Mouse (Mus musculus) spleen, postnatal 4 days (tissue): ENCODE results near the gene Naa80.
"Not testable (repeated sequence)": the region's sequence is repeated elsewhere in the genome, so short reads cannot be mapped to it uniquely, and the experiment has no call there.

Experiments used
- DNase-seq, 2 experiments: peaks; one replicate each; pipeline ENCODE4 v3.0.0; 2022; ENCODE audit warnings: low spot score in 2 of 2

Gene Naa80

DNA sequence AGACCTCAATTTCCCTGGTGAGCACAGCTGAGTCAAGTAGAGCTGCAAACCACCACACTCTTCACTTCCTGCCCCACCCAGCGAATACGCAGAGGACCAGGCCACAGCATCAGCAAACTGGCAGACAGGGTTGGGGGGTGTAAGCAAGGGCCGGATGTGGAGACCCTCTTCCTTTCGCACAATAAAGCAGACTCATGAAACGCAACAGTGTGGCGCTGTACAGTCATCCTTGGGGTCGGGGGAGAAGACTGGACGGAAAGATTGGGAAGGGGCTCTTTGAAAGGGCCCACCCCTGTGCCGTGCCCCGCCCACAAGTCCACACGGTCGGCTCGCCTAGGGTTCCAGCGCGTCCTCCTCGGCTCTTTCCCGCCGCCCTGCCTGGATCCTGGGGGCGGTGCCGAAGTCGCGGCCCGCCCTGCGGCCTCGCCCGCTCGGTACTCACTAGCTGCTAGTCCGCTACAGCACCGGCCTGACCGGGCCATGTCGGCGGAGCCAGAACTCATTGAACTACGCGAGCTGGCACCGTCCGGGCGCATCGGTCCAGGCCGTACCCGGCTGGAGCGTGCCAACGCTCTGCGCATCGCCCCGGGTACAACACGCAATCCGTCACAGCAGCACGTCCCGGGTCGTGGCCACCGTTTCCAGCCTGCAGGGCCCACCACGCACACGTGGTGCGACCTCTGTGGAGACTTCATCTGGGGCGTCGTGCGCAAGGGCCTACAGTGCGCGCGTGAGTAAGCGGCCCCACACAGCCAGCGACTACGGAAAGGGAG, 27.4 kb upstream of the Naa80 start, which contains the start of gene Rassf1:
Gene Rassf1 (plus strand): TSS at position 439 of the 773 bp plus-strand sequence.
- DNase-seq, result peak; percentile 66 to 86

- no peak for DNase-seq
These were observed 26.8 kb upstream of the Naa80 start for GRCm38 (mm10) chr9:107551890-107552355.

GRCm38 (mm10) chr9:107552690-107553393, 25.8 kb upstream of the Naa80 start:
- DNase-seq, result no peak

GRCm38 (mm10) chr9:107553541-107554318, 25.0 kb upstream of the Naa80 start:
- peak in 1 of 2 experiments; percentile 81 for DNase-seq

DNA sequence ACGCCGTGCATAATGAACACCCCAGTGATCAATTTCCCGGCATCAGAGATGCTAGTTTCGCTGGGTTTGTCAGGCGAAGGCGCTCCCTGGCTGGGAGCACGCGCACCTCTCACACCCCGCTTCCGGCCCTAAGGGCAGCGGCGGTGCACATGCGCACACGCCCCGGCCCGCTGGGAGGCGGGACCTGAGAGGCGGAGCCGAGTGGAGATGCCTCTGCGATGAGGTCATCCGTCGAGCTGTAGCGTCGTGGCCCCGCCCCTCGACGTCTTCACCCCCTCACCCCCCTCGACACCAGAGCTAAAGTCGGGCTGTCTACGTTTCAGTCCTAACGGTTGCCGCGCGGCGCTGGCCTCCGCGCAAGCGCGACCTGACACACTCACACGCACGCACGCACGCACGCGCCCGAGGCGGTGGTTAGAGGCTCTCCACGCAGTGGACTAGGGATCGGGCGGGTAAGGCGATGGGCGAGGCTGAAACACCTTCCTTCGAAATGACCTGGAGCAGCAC, 24.3 kb upstream of the Naa80 start:
- DNase-seq, result peak; percentile 95 to 96

- DNase-seq, result peak in 1 of 2 experiments; percentile 55
These were observed 23.6 kb upstream of the Naa80 start for GRCm38 (mm10) chr9:107555031-107555457.

DNA sequence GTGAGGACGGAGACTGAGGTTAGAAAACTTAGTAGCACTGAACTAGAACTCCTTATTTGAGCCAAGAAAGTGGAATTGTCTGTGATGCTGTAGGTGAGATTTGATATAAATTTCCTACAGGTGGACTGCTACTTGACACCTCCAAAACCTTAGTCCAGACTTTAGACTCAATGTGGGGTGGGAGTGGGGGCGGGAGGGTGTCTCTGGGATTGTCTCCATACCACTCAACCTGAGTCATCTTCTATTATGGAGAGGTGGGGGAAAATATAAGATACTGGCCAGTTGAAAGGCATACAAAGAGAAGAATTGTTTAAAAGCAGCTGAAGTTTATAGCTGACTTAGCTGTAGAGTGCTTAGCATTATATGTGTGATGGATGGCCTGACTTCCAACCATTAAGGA, 23.0 kb upstream of the Naa80 start:
- DNase-seq, result no peak

DNA sequence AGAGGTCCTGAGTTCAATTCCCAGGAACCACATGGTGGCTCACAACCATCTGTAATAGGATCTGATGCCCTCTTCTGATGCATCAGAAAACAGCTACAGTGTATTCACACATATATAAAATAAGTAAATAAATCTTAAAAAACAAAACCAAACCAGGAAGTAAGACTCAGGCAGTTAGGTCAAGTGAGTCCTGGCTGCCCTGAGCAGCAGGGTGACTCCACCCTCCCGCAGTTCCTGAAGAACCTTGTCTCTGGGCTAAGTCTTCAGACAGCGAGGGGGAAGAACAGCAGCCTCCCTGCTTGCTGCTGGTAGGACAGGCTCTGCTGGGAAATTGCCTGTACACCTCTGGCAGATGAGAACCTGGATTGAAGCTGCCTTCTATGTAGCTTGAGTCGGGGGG, 22.3 kb upstream of the Naa80 start:
- DNase-seq, result no peak

- DNase-seq, result peak; percentile 92 to 96
These were observed 15.6 kb upstream of the Naa80 start, which contains the start of gene Tusc2 for GRCm38 (mm10) chr9:107563029-107563581. Gene Tusc2 (plus strand): TSS chr9:107563255.

- DNase-seq, result not testable (repeated sequence)
These were observed 13.1 kb upstream of the Naa80 start for GRCm38 (mm10) chr9:107565556-107565955.

DNA sequence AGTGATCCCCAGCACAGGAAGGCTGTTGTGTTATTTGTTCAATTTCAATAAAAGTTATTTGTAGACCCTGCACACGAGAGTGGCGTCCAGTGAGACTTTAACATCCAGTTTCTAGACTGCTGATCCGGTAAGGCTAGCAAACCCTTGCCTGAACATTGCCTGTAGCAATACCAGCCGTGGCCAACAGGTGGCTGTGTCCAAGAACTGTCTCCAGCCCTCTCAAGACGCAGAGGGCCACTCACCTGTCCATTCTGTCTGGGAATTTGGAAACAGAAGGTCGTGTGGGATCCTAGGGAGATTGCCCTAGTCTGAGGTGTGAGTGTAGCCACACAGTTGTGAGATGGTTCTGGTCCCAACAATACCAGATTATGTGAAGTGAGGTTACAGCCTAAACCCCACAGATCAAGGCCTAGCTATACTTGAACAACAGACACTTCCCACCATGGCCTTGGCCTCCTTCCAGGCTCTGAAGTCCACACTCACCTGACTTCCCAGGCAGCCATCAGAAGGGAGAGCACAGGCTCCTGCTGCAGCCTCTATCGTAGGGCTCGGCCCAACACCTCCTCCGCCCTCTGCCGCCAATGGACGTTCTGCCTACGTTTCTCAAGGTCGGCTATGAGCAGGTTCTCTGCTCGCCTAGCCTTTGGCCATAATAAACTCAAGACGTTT, 12.5 kb upstream of the Naa80 start:
- peak; percentile 89 to 97 for DNase-seq

DNA sequence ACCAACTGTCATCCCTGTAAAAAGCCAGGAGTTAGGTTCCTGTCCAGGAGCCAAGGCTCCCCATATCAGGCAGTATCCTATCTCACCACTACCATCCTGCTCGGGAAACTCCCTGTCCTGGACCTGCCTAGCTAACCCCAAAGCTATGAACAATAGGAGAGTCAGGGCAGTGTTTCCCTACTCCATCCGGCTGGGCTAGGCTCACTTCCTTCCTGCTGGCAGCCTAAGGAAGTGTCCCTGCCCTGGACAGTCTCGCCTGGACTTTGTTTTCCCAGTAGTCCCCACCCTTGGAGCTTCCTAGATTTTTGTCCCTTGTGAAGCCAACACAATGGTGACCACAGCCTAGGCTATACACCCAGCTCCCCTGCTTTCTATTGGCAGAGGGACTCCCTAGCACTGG, 11.8 kb upstream of the Naa80 start:
- no peak for DNase-seq

- no peak for DNase-seq
These were observed 10.9 kb upstream of the Naa80 start, which contains the start of gene Hyal2 for GRCm38 (mm10) chr9:107567702-107568319. Gene Hyal2 (plus strand): TSS chr9:107567945.

- DNase-seq, result peak; percentile 86 to 90
These were observed 10.1 kb upstream of the Naa80 start for GRCm38 (mm10) chr9:107568331-107569261.

GRCm38 (mm10) chr9:107569270-107569669, 9.4 kb upstream of the Naa80 start:
- DNase-seq, result no peak

GRCm38 (mm10) chr9:107570016-107570415, 8.7 kb upstream of the Naa80 start:
- DNase-seq, result no peak

GRCm38 (mm10) chr9:107570845-107571244, 7.8 kb upstream of the Naa80 start:
- no peak for DNase-seq

- DNase-seq, result no peak
These were observed 7.0 kb upstream of the Naa80 start for GRCm38 (mm10) chr9:107571534-107572326.

- no peak for DNase-seq
These were observed 6.4 kb upstream of the Naa80 start for GRCm38 (mm10) chr9:107572327-107572662.
